Mouse (Mus musculus) embryonic fibroblast, embryonic 13.5 days (primary cell): Measurements from ENCODE around the gene Nup50. TPM values are rescaled to one million over a fixed set of nuclear protein-coding genes. Genes with fewer than 3 reads are reported as not detected.

Experiments used
- H3K27ac ChIP-seq: 2 replicates; pipeline ENCODE4 v1.5.1; 2012; ENCODE audit warnings: low read length, control low read depth, inconsistent platforms; ENCODE audit not compliant: insufficient read depth
- H3K4me1 ChIP-seq: 2 replicates; pipeline ENCODE4 v1.6.1; 2011; ENCODE audit warnings: low read length; ENCODE audit not compliant: control insufficient read depth, insufficient read depth
- H3K4me3 ChIP-seq: 2 replicates; pipeline ENCODE4 v1.5.1; 2011; ENCODE audit warnings: mild to moderate bottlenecking, control low read depth, low read length; ENCODE audit not compliant: insufficient read depth
- CTCF ChIP-seq: IDR thresholded peaks from 2 replicates; pipeline ENCODE4 v1.5.1; 2011; ENCODE audit warnings: mild to moderate bottlenecking, control low read depth, low read length, moderate library complexity, borderline replicate concordance; ENCODE audit not compliant: insufficient read depth
- POLR2A ChIP-seq: IDR thresholded peaks from 2 replicates; pipeline ENCODE4 v1.6.1; 2011; ENCODE audit warnings: low read depth, mild to moderate bottlenecking, control low read depth, low read length, moderate library complexity
- polyA plus RNA-seq: library from polyadenylated mRNA; stranded (reverse); fragments of >200 nt; gene quantifications from 2 replicates; pipeline ENCODE4 v1.2.4, GENCODE M21; 2011; ENCODE audit warnings: low read depth; ENCODE audit not compliant: missing spikeins, insufficient read length

The Nup50 gene
- polyA plus RNA-seq, 1 experiment, result 45.7 TPM

- Histone ChIP-seq H3K4me3 (peak within 1 kb of the TSS; percentile 88), H3K4me1 (peaks cover 15% of the 10 kb centered on the region), H3K27ac (peak within 1 kb of the TSS; percentile 51)
- TF ChIP-seq POLR2A (peak; percentile 83), CTCF (no peak)
Measured at GRCm38 (mm10) chr15:84987874-84988825, 64.9 kb downstream of the Nup50 start, which contains the start of gene 5031439G07Rik. TSS of gene 5031439G07Rik (minus strand) at chr15:84988551.

- H3K4me3 ChIP-seq, result no peak overlapping the region
- H3K27ac ChIP-seq, result no peak overlapping the region
- peaks cover 8% of the 10 kb centered on the region; the same call in 1 of the 2 replicates for H3K4me1 ChIP-seq
- no peak for TF ChIP-seq POLR2A
- no peak for TF ChIP-seq CTCF
Measured at GRCm38 (mm10) chr15:84989098-84989497, 65.9 kb downstream of the Nup50 start.

- no peak overlapping the region for H3K27ac ChIP-seq
- TF ChIP-seq CTCF (no peak), POLR2A (no peak)
Measured at GRCm38 (mm10) chr15:84989771-84990170, 66.6 kb downstream of the Nup50 start.

More at GRCm38 (mm10) chr15:84989771-84990170, 66.6 kb downstream of the Nup50 start:
- H3K4me3 ChIP-seq, result no peak overlapping the region
- H3K4me1 ChIP-seq, result peaks cover 7% of the 10 kb centered on the region; the same call in 1 of the 2 replicates

Other genes starting within 250 kb of the Nup50 start
- gene Arhgap8, start 203.4 kb upstream of the Nup50 start, polyA plus RNA-seq, result 2.0 and 3.0 TPM in 2 replicates
- 0.90 TPM in 1 of 2 replicates, not detected in the other for gene Phf21b, start 67.4 kb upstream of the Nup50 start, polyA plus RNA-seq
- 0.07 and 0.28 TPM in 2 replicates for gene Gm29666, start 3.4 kb upstream of the Nup50 start, polyA plus RNA-seq
- gene 5031439G07Rik, start 65.1 kb downstream of the Nup50 start, polyA plus RNA-seq, result 23.5 and 35.8 TPM in 2 replicates
- not detected in 2 replicates for gene Upk3a, start 93.7 kb downstream of the Nup50 start, polyA plus RNA-seq
- 21.1 and 28.6 TPM in 2 replicates for gene Fam118a, start 105.5 kb downstream of the Nup50 start, polyA plus RNA-seq
- gene Smc1b, start 208.6 kb downstream of the Nup50 start, polyA plus RNA-seq, result 0.18 and 0.53 TPM in 2 replicates
- 0.49 TPM in 1 of 2 replicates, not detected in the other for gene Ribc2, start 208.7 kb downstream of the Nup50 start, polyA plus RNA-seq